Comparison of ENCODE assay signal across 9 mouse cellular contexts in genomic region chr1:131573721-131574120, GRCm38 (mm10). TPM values are rescaled to one million over a fixed set of nuclear protein-coding genes. Genes with fewer than 3 reads are reported as not detected.
DNase-seq lines count a peak whose midpoint lies in the region; ATAC-seq lines count a peak whose summit lies in the region.
"Had no signal": no experiment of that assay in that cellular context is flagged by ENCODE, and none has a peak within 500 bp of the region (broad histone marks: within the 10 kb centered on the region; RNA-seq: fewer than 3 reads in every experiment).

No protein-coding gene starts in this region.

- H3K27ac ChIP-seq in heart, embryonic 13.5 days (replicated peaks), result no peak overlapping the region
- H3K27ac ChIP-seq in limb, embryonic 15.5 days, result no peak overlapping the region

- H3K4me3 ChIP-seq in heart, embryonic 13.5 days, result no peak overlapping the region
- no peak overlapping the region for H3K4me3 ChIP-seq in limb, embryonic 15.5 days
- H3K4me3 ChIP-seq: myocyte had no signal

- intact Hi-C loops in heart, postnatal 10 days (cut with DNase I), result no loop called here

- H3K27me3 ChIP-seq in heart, embryonic 13.5 days (replicated peaks), result no peaks in the 10 kb centered on the region
- H3K27me3 ChIP-seq in limb, embryonic 15.5 days, result no peaks in the 10 kb centered on the region

- peak; percentile 61; the same call in 1 of the 2 replicates for ATAC-seq in heart, embryonic 13.5 days (ENCODE audit: extremely low read depth, insufficient number of reproducible peaks, low FRiP score, low TSS enrichment)
- ATAC-seq in limb, embryonic 15.5 days (ENCODE audit: insufficient number of reproducible peaks, low FRiP score, low TSS enrichment, low read depth), result 0 out of 2 replicates have a peak, but pooled peaks have one; percentile 75

- no peak overlapping the region for H3K9ac ChIP-seq in heart, embryonic 13.5 days
- H3K9ac ChIP-seq in limb, embryonic 15.5 days, result no peak overlapping the region

- H3K4me1 ChIP-seq in heart, embryonic 13.5 days, result no peaks in the 10 kb centered on the region
- H3K4me1 ChIP-seq in limb, embryonic 15.5 days, result no peaks in the 10 kb centered on the region

- no peak overlapping the region for H3K4me2 ChIP-seq in heart, embryonic 13.5 days
- no peak overlapping the region for H3K4me2 ChIP-seq in limb, embryonic 15.5 days

- DNase-seq in heart, postnatal 10 days, result no peak
- DNase-seq in testis, postnatal 10 days (ENCODE audit: low spot score), result peak; percentile 81
- no peak for DNase-seq in testis, postnatal 14 days (ENCODE audit: low spot score)
- peak; percentile 56 for DNase-seq in embryo, embryonic 10.5 days (ENCODE audit: low spot score)
- DNase-seq in yolk sac, embryonic 10.5 days (ENCODE audit: low spot score), result peak; percentile 28
- DNase-seq in left cerebral cortex, adult 9 months (ENCODE audit: low spot score in 2 of 2), result no peak

- H3K9me3 ChIP-seq in heart, embryonic 13.5 days, result no peaks in the 10 kb centered on the region
- H3K9me3 ChIP-seq in limb, embryonic 15.5 days, result no peaks in the 10 kb centered on the region

- 84% methylated on average over 14 of the region's 14 CpGs for WGBS in heart, embryonic 13.5 days
- 91% methylated on average over 14 of the region's 14 CpGs for WGBS in limb, embryonic 15.5 days

- no peaks in the 10 kb centered on the region for H3K36me3 ChIP-seq in heart, embryonic 13.5 days
- no peaks in the 10 kb centered on the region for H3K36me3 ChIP-seq in limb, embryonic 15.5 days

RNA-seq across cellular contexts. Expression of gene Avpr1b, which starts 25.3 kb away (rescaled TPM):
- not detected in 2 replicates for polyA plus RNA-seq in heart, embryonic 13.5 days (2015; fragmentation: Nextera tagmentation; extraction: Ambion mirVana)
- not detected for total RNA-seq in heart, postnatal 10 days (2021)
- not detected in 2 replicates for polyA plus RNA-seq in limb, embryonic 15.5 days (2015; fragmentation: Nextera tagmentation; extraction: Ambion mirVana)
- polyA plus RNA-seq: myocyte had no signal

RNA-seq across cellular contexts. Expression of gene Fam72a, which starts 46.0 kb away (rescaled TPM):
- 2.4 and 3.1 TPM in 2 replicates for polyA plus RNA-seq in heart, embryonic 13.5 days (2015; fragmentation: Nextera tagmentation; extraction: Ambion mirVana)
- 1 to 10 TPM; 1.1 to 1.2 TPM for total RNA-seq in heart, postnatal 10 days (2021)
- 2.4 TPM in 2 replicates for polyA plus RNA-seq in limb, embryonic 15.5 days (2015; fragmentation: Nextera tagmentation; extraction: Ambion mirVana)

RNA-seq across cellular contexts. Expression of gene Srgap2, which starts 46.6 kb away (rescaled TPM):
- polyA plus RNA-seq in heart, embryonic 13.5 days (2015; fragmentation: Nextera tagmentation; extraction: Ambion mirVana), result 13.2 and 15.8 TPM in 2 replicates
- 10 to 100 TPM; 34.2 to 36.0 TPM for total RNA-seq in heart, postnatal 10 days (2021)
- 17.0 and 18.6 TPM in 2 replicates for polyA plus RNA-seq in limb, embryonic 15.5 days (2015; fragmentation: Nextera tagmentation; extraction: Ambion mirVana)

Comparison
In these comparisons a context has a peak if more than half of its experiments do, and no peak if none do; other contexts are left out.
1. DNase-seq: peak in testis, postnatal 10 days (single experiment), embryo, embryonic 10.5 days (single experiment) and yolk sac, embryonic 10.5 days (single experiment); none in heart, postnatal 10 days (0 of 2), testis, postnatal 14 days (single experiment) and left cerebral cortex, adult 9 months (0 of 2).